Mouse (Mus musculus): ENCODE results near the gene Krt5.
"Not testable (repeated sequence)": the region's sequence is repeated elsewhere in the genome, so short reads cannot be mapped to it uniquely, and the experiment has no call there.

Krt5 gene

DNA sequence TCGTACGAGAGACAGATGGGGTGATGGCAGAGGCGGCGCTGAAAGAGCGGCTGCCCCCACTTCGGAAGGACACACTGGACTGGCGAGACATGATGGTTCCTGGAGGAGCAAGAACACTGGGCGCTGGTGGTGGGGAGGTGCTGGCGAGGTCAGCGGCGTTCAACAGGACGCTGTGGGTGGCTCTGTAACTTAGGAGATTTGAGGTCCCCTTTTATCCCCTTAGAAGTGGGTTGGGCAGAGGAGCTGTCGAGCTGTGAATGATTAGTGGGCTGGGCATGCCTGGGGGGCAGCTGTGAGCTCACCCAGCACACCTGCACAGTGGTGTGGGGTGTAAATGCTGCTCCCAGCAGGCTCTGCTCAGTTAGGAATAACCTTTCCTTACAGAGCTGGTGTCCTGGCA is at the start of gene Krt5:
Gene Krt5 (minus strand): TSS at position 179 of the 400 bp plus-strand sequence.
- no peak for DNase-seq (ENCODE audit: low spot score in 2 of 2)

DNA sequence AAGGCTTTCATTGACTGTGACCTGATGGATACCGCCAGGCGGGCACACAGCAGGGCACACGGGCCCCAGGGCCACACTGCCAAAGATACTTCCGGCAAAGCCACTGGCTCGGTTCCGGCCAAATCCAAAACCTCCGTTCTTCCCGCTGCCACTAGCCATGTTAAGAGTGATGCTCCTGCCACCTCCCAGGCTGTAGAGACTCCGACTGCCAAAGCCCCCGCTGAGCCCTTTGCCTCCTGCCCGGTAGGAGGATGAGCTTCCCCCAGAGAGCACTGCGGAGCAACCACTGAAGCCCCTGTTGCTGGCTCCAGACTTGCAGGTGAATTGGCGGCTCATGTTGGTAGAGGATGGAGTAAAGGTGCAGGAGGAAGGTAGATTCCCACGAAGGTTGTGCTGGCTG is 30.0 kb upstream of the Krt5 start, which contains the start of gene Krt71:
Gene Krt71 (minus strand): TSS at position 399 of the 400 bp plus-strand sequence.
- DNase-seq (ENCODE audit: low spot score in 2 of 2): no peak

DNA sequence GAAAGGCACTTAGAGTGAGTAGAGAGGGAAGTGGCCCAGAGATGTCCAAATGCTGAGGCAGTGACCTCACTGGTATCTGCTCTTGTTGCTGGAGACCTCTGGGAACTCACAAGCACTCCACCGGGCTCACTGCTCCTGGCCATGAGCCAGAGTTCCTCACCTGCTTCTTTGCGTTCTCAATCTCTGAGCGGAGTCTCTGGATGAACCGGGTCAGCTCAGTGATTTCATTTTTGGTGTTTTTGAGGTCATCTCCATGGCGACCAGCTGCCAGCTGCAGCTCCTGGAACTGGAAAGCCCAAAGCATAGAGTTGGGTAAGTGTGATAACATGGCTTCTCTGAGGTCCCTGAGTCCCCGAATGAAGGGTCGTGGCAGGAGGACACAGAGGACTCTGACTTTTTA is 25.1 kb upstream of the Krt5 start:
- no peak for DNase-seq (ENCODE audit: low spot score in 2 of 2)

DNA sequence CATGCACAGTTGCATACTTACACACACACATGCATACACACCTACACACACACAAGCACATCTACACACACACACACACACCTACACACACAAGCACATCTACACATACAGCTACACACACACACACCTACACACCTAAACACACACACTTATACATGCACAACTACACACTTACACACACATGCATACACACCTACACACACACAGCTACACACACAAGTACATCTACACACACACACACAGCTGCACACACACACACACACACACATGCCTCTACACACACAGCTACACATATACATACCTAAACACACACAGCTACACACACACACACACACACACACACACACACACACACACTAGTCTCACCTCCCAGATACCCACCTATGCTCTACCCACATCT is 18.0 kb upstream of the Krt5 start:
- DNase-seq (ENCODE audit: low spot score in 2 of 2): no peak

DNA sequence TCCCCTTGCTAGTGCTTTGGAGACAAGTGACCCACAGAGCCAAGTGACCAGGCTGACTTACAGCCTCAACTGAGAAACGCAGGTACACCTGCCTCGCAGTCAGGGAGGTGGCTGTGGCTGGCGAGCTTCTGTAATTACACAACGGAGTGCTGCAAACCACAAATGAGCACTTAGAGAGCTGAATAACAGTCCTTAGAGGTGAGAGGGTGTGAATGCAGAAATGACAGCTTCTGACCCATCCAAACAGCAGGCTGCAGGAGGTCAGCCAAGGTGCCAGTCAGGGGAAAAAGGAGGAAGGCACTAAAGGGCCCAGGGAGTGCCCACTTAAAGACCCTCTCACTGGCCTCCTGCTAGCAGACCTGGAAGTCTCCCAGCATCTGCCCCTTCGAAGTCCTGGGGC is 12.0 kb upstream of the Krt5 start:
- DNase-seq (ENCODE audit: low spot score in 2 of 2): no peak

DNA sequence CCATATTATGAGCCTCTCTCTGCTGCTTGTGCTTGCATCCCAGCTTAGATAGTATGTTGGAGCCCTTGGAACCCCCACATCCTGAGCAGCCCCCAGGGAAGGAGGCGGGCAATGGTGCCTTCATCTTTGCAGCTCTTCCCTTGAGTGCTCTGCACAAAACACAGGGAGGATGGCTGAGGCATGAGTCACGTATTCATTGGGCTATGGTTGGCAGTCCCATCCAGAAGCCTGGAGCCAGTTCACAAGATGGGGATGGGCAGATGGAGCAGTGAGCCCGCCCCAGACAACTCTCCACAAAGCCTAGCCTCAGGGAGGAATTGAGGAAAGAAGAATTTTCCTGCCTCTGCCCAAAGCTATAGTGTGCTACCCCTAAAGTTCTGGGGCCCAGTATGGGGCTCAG is 3.1 kb upstream of the Krt5 start:
- DNase-seq (ENCODE audit: low spot score in 2 of 2): no peak

DNA sequence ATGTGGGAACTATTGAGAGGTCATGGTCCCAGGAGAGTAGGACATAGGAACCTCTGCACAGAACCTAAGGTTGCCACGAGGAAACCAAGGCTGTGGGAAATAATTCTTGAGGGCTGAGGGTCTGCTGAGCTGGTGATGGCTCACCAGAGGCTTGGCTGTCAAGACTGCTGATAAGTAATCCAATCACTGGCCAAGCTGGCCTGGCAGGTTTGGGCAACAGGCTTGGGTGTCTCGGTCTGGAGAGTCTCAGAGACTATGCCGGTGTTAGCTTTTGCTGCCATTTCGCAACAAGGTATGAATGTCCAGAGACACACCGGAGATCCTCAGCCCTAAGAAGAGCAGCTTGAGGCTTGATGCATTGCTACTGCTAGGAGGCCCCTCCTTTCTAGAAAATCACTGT is 1.7 kb upstream of the Krt5 start:
- no peak for DNase-seq (ENCODE audit: low spot score in 2 of 2)

DNA sequence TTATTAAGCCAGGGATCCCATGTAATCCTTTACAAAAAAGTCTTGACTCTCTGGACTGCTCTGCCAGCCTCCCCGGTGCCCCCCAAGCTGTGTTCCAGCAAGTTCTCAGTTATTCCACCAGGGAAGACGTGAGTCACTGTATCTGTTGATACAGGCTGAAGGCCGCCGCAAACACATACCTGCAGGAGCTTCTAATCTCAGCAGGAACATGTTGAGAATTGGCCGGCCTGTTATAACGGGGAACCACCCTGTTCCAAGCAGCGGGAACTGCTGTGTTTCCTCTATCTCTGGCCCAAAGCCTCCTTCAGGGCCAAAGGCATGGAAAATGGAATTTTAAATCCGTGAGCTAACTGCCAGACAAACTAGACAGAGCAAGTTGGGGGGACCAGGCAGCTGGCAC is 1.0 kb upstream of the Krt5 start:
- peak in 1 of 2 experiments; percentile 26 for DNase-seq (ENCODE audit: low spot score in 2 of 2)

DNA sequence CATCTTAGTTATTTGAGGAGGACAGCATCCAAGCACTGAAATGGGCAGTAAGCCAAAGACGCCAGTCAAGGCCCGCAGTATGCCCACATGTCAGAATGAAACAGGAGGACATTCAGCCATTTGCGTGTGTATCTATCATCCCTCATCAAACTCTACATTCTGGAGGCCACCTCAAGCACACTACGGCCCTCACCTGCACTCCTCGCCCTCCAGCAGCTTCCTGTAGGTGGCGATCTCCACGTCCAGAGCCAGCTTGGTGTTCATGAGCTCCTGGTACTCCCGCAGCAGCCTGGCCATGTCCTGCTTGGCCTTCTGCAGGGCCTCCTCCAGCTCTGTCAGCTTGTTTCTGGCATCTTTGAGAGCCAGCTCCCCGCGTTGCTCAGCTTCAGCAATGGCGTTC is 4.0 kb downstream of the Krt5 start:
- no peak for DNase-seq (ENCODE audit: low spot score in 2 of 2)

DNA sequence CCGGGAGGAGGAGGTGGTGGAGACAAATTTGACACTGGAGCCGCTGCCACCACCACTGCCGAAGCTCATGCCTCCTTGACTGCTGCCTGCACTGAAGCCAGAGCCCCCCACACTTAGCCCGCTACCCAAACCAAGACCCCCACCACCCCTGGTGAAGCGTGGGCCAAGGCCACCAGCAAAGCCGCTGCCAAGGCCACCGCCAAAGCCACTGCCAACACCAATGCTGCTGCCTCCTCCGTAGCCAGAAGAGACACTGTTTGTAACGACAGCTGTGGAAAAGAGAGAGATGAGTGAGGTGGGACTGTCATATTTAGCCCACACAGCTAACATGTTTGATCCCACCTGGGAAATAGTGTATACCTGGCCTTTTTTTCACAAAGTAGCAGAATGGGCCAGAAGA is 5.2 kb downstream of the Krt5 start:
- DNase-seq (ENCODE audit: low spot score in 2 of 2): peak in 1 of 2 experiments; percentile 58

DNA sequence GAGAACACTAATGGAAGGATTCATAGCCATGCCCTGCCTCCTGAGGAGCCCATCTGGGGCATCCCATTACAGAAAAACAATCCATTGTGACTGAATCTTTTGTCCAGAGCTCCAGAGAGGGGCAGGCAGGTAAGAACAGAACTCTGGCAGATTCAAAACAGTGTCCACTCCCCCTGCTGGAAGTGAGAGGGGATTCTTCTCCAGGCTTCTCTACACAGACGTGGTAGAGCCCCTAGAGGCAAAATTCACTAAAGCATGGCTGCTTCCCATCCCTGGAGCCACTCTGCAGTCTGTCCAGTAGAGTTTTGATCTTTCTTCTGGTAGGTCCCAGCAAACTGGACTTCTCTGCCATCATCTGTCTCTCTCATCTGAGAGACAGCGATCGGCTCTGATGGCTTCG is 8.6 kb downstream of the Krt5 start:
- no peak for DNase-seq (ENCODE audit: low spot score in 2 of 2)

DNA sequence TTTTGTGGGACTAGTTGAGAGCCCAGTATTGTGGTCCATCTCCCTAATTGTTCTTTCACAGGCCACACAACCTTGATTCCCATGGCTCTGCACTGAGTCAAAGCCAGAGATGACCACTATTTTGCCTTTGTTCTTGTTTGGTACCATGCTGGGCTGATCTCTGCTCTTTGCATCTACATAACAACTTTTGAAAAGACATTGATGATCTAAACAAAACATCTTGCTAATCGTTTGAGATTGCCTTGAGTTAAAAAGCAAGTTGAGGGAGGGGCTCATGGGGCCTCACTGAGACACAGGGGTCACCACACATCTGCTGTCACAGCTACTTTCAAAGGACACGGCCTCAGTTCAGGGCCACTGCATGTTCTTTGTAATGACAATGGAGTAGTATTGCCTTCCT is 10.3 kb downstream of the Krt5 start:
- DNase-seq (ENCODE audit: low spot score in 2 of 2): no peak

DNA sequence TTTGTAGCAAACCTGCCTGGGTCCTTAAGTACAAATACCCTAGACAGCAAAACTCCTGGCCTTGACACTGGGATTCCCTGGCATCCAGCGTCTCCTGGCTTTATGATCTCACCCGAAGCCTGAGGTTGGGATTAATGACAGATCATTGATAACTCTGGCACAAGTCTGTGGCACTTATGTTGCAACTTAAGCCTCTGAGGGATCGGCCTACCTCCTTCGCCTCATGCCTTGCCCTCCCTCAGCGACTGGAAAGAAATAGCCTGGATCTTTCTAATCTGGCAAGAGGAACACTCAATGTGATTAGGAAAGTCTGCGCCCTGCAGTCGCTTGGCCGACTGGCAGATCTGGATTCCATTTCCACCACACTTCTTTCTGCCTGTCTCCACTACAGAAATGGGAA is 12.8 kb downstream of the Krt5 start:
- DNase-seq (ENCODE audit: low spot score in 2 of 2): no peak

DNA sequence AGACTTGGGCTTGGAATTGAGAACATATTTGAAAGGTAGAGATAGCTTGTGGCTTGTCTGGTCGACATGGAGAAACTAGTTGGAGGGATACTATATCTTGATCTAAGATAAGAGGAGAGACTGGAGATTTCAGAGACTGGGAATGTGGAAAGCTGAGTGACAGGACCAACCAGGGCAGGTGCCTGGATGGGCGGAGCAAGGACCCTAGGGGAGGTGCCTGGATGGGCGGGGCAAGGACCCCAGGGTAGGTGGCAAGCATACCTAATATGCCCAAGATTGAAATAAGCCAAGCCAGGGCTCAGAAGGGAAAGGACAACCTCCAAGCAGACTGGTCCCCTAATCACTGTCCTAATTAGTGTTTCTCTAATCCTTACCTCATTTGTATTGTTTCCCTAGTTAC is 13.5 kb downstream of the Krt5 start:
- DNase-seq (ENCODE audit: low spot score in 2 of 2): no peak

DNA sequence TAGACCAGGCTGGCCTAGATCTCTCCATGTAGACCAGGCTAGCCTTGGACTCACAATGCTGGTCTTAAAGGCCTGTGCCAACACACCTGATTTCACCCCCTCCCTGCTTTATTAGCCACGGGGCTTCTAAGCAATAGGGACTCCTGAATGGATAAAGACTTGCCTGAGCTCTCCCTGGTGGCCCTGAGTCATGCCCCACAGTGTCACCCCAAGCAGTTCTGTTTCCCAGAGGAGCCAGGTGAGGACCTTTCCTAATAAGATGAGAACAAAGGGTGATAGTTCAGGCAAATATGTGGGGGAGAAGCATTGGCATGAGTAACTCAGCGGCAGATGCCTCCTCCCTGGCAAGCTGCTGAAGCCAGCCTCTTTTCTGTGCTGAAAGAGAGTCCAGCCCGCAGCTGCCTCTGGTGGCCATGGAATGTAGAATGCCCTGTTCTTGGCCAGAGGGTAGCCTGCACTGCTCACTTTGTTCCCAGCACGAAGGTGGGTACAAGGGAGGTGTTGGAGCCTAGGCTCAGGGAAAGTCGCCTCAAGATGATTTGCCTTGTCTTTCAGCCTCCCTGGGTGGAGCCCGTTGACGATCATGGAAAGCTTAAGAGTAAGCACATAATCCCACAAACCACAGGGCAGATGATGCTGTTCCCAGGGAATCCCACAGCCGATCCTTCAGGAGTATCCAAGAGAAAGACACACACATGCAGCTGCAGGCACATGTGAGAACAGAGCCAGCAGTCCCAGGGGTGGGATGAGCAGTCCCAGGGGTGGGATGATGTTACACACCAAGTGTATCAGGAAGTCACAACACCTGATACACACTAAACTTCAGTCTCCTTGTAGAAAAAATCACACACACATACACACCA is 15.1 kb downstream of the Krt5 start:
- no peak for DNase-seq (ENCODE audit: low spot score in 2 of 2)

DNA sequence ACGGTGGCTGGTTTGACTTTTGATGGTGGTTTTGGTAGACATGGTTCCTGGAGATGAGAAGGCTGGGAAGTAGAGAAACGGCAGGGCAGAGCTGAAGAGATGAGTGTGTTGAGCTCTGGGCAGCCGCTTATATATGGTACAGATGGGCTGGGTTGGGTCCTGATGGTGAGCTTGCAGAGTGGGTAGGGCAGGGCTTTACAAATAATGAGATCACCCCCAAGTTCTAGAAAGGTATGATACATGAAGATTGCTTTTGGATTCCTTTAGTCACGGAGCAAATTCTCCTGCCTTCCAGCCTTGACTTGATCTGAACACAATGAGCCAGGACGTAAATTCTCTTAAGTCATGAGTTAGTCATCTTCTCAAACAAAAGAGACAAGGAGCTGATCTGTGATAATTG is 18.5 kb downstream of the Krt5 start, which contains the start of gene Krt6a:
Gene Krt6a (minus strand): TSS at position 101 of the 400 bp plus-strand sequence.
- DNase-seq (ENCODE audit: low spot score in 2 of 2): no peak

DNA sequence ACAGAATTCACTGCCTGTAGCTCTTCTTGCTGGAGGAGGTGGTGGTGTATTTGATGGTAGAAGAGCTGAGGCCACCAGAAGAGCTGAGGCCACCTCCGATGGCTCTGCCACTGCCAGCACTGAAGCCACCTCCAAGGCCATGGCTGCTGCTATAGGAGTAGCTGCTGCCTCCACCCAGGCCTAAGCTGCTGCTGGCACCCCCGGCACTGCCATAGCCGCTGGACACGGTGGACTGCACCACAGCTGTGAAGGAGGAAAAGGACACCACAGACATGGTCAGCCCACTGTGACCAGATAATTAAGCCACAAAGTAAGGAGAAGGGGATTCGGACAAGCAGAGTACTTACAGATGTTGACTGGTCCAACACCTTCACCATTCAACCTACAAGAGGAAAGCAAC is 22.2 kb downstream of the Krt5 start:
- not testable (repeated sequence) for DNase-seq (ENCODE audit: low spot score in 2 of 2)

DNA sequence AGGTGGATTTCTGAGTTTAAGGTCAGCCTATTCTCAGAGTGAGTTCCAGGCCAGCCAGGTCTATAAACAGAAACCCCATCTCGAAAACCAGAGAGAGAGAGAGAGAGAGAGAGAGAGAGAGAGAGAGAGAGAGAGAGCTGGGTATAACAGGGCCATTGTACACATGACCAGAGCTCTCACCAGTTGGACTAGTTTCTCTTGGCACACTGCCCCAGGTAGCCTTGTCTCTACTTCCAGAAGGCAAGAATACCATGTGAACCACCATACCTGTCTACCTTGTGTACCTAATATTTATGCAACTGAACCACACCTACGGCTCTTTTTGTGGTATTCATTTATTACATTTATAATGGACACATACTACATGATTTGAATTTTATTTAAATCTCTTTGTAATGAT is 24.5 kb downstream of the Krt5 start:
- no peak for DNase-seq (ENCODE audit: low spot score in 2 of 2)

DNA sequence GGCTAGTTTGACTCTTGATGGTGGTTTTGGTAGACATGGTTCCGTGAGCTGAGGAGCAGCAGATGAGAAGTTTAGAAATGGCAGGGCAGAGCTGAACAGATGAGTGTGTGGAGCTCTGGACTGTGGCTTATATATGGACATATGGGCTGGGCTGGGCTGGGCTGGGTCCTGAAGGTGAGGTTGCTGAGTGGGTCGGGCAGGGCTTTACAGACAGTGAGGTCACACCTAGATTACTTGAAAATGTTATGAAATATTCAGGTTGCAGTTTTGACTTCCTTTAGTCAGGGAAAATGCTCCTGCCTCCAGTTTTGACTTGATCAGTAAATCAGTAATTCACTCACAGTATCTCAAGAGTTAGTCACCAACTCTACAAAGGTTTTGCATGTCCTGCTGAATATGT is 32.5 kb downstream of the Krt5 start, which contains the start of gene Krt6b:
Gene Krt6b (minus strand): TSS at position 101 of the 400 bp plus-strand sequence.
- DNase-seq (ENCODE audit: low spot score in 2 of 2): no peak

DNA sequence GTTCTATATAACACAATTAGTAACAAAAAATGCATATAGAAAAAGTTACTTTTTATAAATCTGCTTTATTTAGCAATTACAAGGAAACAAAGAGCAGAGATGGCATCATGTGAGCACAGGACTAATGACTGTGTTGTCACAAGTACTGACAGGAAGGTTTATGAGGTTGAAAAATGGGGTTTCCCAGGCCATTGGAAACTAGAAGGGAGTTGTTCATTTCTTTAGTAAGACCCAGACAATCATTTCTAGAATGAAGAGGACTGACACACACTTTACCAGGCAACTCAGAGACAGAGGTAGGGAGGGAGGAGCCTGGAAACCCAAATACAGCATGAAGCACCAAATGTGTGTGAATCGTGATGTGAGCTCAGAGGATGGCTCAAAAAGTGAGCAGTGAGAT is 36.7 kb downstream of the Krt5 start:
- DNase-seq (ENCODE audit: low spot score in 2 of 2): no peak
